Mouse (Mus musculus) testis, adult 2 months (tissue): ENCODE results near the gene Ccdc33. TPM values are rescaled to one million over a fixed set of nuclear protein-coding genes. Genes with fewer than 3 reads are reported as not detected.

ENCODE experiments used
- H3K27ac ChIP-seq: fragments of 200-500 bp; 2 replicates; pipeline ENCODE4 v1.5.1; 2012; ENCODE audit warnings: low read depth, low read length; ENCODE audit not compliant: control insufficient read depth, insufficient read depth
- H3K27me3 ChIP-seq: fragments of 200-500 bp; 2 replicates; pipeline ENCODE4 v1.6.1; 2012; ENCODE audit warnings: mild to moderate bottlenecking, low read length, moderate library complexity; ENCODE audit not compliant: control insufficient read depth, insufficient read depth
- H3K36me3 ChIP-seq: fragments of 200-500 bp; 2 replicates; pipeline ENCODE4 v1.6.1; 2012; ENCODE audit warnings: mild to moderate bottlenecking, low read length; ENCODE audit not compliant: control insufficient read depth, insufficient read depth
- H3K4me1 ChIP-seq: fragments of 200-500 bp; 2 replicates; pipeline ENCODE4 v1.6.1; 2012; ENCODE audit warnings: low read length; ENCODE audit not compliant: control insufficient read depth, insufficient read depth
- H3K4me3 ChIP-seq: fragments of 200-500 bp; 2 replicates; pipeline ENCODE4 v1.5.1; 2012; ENCODE audit warnings: low read depth, mild to moderate bottlenecking, low read length, moderate library complexity, mixed read lengths; ENCODE audit not compliant: control insufficient read depth
- CTCF ChIP-seq: fragments of 200-500 bp; IDR thresholded peaks from 2 replicates; pipeline ENCODE4 v1.5.1; 2012; ENCODE audit warnings: low read depth, mild to moderate bottlenecking, inconsistent platforms, low read length, moderate library complexity; ENCODE audit not compliant: control insufficient read depth, insufficient read depth, insufficient replicate concordance
- POLR2A ChIP-seq: fragments of 200-500 bp; IDR thresholded peaks from 2 replicates; pipeline ENCODE4 v1.6.1; 2012; ENCODE audit warnings: low read depth, mild to moderate bottlenecking, inconsistent platforms, low read length, moderate library complexity; ENCODE audit not compliant: control insufficient read depth
- polyA plus RNA-seq: library from polyadenylated mRNA; depleted of rRNA; stranded (reverse); fragments of >200 nt; gene quantifications from 2 replicates; pipeline ENCODE4 v1.2.3, GENCODE M21; 2012; rRNA removed

Ccdc33 gene
- polyA plus RNA-seq: 97.2 and 107 TPM in 2 replicates

DNA sequence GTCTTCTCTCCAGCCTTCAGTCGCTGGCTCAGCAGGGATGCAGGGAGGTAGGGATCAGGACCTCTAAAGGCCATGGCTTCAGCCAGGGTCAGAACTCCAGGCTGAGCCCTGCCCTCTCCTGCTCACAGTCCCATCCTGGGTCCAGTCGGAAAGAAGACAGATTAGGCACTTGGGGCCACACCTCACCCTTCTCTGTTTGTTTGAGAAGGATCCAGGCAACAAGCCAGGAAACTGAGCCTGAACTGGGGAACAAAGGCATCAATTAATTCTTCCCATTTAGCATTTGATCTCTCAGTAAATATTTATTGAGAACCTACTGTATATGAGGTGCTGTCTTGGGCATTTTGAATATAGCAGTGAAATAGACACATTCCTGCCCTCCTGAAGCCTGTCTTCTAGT lies at the start of gene Ccdc33:
Gene Ccdc33, minus strand, starts transcription at position 153 of the 400 bp plus-strand sequence.
- Histone ChIP-seq H3K4me3 (no peak within 1 kb of the TSS), H3K4me1 (no peaks in the 10 kb centered on the region; the same call in 1 of the 2 replicates), H3K27me3 (no peaks in the 10 kb centered on the region), H3K27ac (no peak within 1 kb of the TSS), H3K36me3 (no peaks in the 10 kb centered on the region)
- TF ChIP-seq CTCF (no peak), POLR2A (no peak)

DNA sequence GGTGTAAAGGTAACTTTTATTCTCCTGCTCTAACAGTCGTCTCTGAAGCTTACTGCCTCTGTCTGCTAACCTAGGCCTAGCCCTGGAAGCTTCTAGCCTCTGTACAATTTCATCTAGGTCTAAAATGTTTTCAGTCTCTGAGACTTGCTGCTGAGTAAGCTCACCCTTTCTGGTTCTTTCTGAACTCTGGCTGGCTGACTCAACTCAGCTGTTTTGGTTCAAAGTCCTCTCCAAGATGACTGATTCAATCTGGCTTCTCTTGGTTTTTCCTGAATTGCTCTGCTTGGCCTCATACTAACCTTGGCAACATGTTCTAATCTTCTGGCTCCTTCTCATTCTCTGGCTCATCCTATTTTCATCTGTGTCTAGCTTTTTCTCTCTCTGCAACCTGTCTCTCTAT lies 47.2 kb upstream of the Ccdc33 start:
- Histone ChIP-seq H3K36me3 (no peaks in the 10 kb centered on the region), H3K4me1 (no peaks in the 10 kb centered on the region), H3K27me3 (no peaks in the 10 kb centered on the region), H3K4me3 (no peak overlapping the region), H3K27ac (no peak overlapping the region)
- TF ChIP-seq CTCF: no peak
- no peak for TF ChIP-seq POLR2A

DNA sequence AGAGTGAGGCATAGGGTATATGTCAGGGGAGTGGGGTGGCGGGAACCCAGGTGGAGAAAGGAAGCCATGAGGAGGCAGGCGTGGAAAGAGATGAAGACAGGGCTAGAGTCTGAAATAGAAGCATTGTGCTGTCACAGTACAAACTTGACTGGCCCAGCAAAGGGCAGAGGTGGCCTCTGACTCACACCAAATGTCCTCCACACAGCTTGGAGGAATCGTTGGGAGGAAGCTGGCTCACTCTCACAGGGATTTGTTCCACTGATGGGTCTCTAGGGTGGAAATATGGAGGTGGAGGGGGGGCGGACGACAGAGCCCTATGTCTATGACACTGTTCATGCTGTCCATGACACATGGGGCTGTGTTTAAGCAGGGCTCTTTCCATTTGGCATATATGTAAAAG lies 44.5 kb upstream of the Ccdc33 start:
- Histone ChIP-seq H3K4me3 (no peak overlapping the region), H3K27me3 (no peaks in the 10 kb centered on the region), H3K27ac (no peak overlapping the region), H3K4me1 (no peaks in the 10 kb centered on the region), H3K36me3 (no peaks in the 10 kb centered on the region)
- TF ChIP-seq CTCF (no peak), POLR2A (no peak)

DNA sequence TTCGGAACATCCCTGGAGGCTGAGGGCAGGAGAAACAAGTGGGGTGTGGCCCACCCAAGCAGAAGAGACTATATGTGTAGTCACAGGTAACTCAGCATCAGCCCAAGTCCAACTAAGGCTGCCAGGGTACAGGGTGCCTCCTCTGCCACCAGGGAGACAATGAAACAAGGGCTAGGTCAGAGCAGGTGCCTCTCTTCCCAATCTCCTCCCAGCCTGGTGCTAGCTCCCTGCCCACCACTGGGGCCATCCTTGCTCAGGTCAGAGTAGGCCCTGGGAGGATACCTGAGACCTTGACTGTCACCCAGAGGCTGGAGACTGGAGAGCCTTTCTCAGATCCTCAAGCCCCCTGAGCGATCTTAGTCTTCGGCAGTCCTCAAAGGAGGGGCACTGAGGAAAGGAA lies 43.5 kb upstream of the Ccdc33 start:
- H3K4me3 ChIP-seq: no peak overlapping the region
- TF ChIP-seq POLR2A (no peak), CTCF (no peak)
- no peak overlapping the region for H3K27ac ChIP-seq

DNA sequence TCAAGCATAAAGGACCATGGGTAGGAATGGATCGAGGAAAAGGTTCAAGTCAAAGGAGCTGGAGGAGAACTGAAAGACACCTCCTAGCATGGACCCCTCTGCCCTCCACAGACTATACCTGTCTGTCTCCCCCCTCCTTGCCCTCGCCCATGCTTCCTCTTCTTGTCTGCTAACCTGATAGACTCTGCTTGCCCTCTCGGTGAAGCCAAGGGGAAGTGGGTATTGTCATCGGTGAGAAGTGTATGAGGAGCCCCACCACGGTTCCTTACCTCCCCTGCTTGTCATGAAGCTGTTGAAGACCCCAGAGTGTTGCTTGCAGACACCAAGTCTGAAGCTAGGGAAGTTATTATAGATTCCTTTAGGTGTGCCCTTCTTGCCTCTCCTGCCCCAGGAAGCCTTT lies 41.7 kb upstream of the Ccdc33 start:
- H3K27me3 ChIP-seq: no peaks in the 10 kb centered on the region
- H3K36me3 ChIP-seq: no peaks in the 10 kb centered on the region
- no peak overlapping the region for H3K27ac ChIP-seq
- H3K4me3 ChIP-seq: no peak overlapping the region
- TF ChIP-seq CTCF: no peak
- no peak for TF ChIP-seq POLR2A
- H3K4me1 ChIP-seq: peaks cover 2% of the 10 kb centered on the region; the same call in 1 of the 2 replicates

More for the DNA sequence above, 43.5 kb upstream of the Ccdc33 start:
- Histone ChIP-seq H3K4me1 (peaks cover 2% of the 10 kb centered on the region; the same call in 1 of the 2 replicates), H3K27me3 (no peaks in the 10 kb centered on the region), H3K36me3 (no peaks in the 10 kb centered on the region)

DNA sequence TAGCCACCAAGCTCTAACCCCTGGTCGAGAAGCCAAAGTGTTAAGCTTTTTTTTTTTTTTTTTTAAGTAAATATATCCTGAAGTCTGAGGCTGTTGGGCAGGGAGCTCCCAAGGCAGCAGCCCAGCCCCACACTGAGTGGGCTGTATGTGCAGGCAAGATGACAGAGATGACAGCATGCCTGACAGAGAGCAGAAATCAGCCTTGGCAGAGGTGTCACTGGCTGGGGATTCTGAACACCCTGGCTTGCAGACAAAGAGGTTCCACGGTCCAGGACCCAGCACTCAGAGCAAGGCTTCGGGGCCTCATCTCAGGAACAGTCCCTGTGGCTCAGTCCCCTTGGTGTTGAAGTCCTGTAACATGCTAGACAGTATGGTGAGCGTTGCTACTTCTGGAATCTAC lies 41.2 kb upstream of the Ccdc33 start:
- peaks cover 2% of the 10 kb centered on the region; the same call in 1 of the 2 replicates for H3K4me1 ChIP-seq

DNA sequence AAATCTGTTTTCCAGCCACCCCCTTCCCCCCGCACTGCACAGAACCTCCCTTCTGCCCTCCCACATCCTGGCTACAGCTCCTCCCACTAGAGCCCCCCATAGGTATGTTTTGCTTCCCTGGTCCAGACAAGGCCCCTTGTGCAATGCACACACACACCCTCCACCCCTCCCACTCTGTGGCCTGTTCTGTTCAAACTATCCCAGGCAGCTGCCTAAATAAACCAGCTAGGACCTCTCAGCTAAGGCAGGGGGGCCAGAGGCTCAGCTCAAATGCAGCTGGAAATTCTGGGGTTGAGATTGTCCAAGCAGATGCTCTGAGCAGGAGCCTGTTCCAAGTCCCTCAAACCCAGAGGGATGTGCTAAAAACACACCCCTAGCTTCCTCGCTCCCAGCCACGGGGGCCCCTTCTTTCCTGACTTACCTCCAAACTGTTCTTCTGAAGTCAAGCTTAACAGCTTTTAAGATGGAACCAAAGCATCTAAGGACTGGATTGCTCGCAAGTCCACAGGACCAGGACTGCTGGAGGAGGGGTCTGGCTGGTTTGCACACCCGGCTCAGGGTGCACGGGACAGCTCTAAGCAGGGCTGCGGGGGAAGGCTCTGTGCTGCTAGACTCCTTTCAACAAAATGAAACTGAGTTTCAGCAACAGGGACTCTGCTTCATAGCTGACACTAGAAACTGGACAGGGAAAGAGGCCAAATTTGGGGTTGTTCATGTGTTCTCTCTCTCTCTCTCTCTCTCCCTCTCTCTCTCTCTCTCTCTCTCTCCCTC lies 40.1 kb upstream of the Ccdc33 start:
- no peaks in the 10 kb centered on the region for H3K36me3 ChIP-seq
- no peaks in the 10 kb centered on the region for H3K27me3 ChIP-seq
- TF ChIP-seq POLR2A: no peak
- no peak for TF ChIP-seq CTCF
- H3K27ac ChIP-seq: peak overlapping the region; percentile 18
- H3K4me1 ChIP-seq: peaks cover 2% of the 10 kb centered on the region; the same call in 1 of the 2 replicates
- no peak overlapping the region for H3K4me3 ChIP-seq

More for the DNA sequence above, 41.2 kb upstream of the Ccdc33 start:
- Histone ChIP-seq H3K27me3 (no peaks in the 10 kb centered on the region), H3K4me3 (no peak overlapping the region), H3K36me3 (no peaks in the 10 kb centered on the region), H3K27ac (no peak overlapping the region)
- TF ChIP-seq CTCF (no peak), POLR2A (no peak)
